Mouse (Mus musculus): ENCODE data around the gene Neurl1a. TPM values are rescaled to one million over a fixed set of nuclear protein-coding genes. Genes with fewer than 3 reads are reported as not detected.
A peak's percentile ranks its signal among the peaks of the same experiment; 100 is the strongest.

Neurl1a gene
- total RNA-seq, 1 experiment, result 10.2 TPM

DNA sequence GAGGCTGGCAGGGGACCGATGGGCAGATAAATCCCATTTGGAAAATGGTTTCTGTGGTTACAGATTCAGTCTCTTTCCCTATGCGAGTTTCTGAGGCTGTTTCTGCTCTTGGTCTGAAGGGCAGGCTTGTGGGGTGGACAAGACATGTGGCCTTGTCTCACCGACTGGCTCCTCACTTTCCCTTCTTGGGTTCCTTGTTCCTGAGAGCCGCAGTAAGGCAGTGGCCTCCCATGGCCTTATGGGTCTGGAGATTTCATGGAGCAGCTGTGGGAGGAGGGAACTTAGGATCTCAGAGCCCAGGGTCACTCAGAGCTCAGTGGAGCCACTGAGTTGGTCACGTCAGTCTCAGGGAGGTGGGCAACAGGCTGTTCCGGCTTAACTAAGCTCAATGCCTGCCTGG lies 52.8 kb downstream of the Neurl1a start:
- Histone ChIP-seq H3K4me3 (ENCODE audit: insufficient read depth in 1 of 2, low read depth in 1 of 2, low read length in 2 of 2, poor library complexity in 1 of 2, severe bottlenecking in 1 of 2) (no peak overlapping the region), H3K27ac (ENCODE audit: insufficient read depth, low read depth, low read length, poor library complexity, severe bottlenecking) (no peak overlapping the region), H3K36me3 (ENCODE audit: control insufficient read depth, insufficient read depth, low read length, poor library complexity, severe bottlenecking) (no peaks in the 10 kb centered on the region), H3K9ac (ENCODE audit: insufficient read depth, low read depth, low read length, poor library complexity, severe bottlenecking) (no peak overlapping the region), H3K4me1 (ENCODE audit: control insufficient read depth in 2 of 2, insufficient read depth in 2 of 2, low read length in 2 of 2, poor library complexity in 1 of 2) (peaks cover 0 to 8% of the 10 kb centered on the region in 2 experiments; a peak in 1 of 4 replicates), H3K9me3 (ENCODE audit: control insufficient read depth, insufficient read depth, low read depth, low read length) (no peaks in the 10 kb centered on the region)
- in situ Hi-C loops (cut with MboI; ENCODE audit: low sequenced_read_pairs in 2 of 2, unreplicated experiment in 2 of 2), result no loop called here
- TF ChIP-seq CHD2 (IDR thresholded peaks at IDR 0.05; ENCODE audit: low read depth, low read length) (no peak), MAFK (IDR thresholded peaks at IDR 0.05; ENCODE audit: insufficient read depth, low read depth, low read length) (no peak), HCFC1 (IDR thresholded peaks at IDR 0.05; ENCODE audit: borderline replicate concordance, insufficient read depth, low read length) (no peak)
- DNase-seq (ENCODE audit: low read depth, low spot score), result no peak

DNA sequence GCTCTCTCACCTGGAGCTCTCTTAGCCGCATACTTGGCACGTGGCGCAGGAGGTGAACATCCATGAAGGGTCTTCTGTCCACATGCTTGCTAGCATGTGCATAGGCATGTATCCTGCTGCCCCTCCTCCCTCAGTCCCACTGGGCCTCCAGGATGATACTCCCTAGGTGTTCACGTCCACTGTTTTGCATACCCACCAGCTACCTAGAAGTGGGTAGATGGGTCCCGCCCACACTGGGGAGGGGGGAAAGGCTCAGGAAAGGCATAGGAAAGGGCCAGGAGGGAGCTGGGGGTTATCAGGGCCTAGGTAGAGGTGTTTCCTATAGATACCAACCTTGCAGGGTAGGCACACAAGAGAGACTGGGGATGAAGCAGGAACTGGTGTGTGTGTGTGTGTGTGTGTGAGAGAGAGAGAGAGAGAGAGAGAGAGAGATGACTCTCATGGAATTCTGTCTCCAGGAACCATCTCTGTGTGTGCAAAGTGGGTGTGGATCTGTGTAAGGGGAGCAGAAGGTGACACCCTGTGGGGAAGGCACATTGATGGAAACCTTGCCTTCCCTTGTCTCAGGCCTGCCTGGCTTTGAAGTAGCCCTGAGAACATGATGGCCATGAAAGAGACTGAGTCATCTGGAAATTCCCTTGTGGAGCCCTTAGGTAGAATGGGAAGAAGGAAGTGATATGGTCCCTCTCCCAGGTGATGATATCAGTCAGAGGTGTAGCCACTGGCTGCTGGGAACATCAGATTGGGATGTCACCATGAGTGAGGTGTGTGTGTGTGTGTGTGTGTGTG lies 53.7 kb downstream of the Neurl1a start:
- Histone ChIP-seq H3K9me3 (ENCODE audit: control insufficient read depth, insufficient read depth, low read depth, low read length) (no peaks in the 10 kb centered on the region), H3K4me1 (ENCODE audit: control insufficient read depth in 2 of 2, insufficient read depth in 2 of 2, low read length in 2 of 2, poor library complexity in 1 of 2) (peaks cover 0 to 8% of the 10 kb centered on the region in 2 experiments; a peak in 1 of 4 replicates), H3K4me3 (ENCODE audit: insufficient read depth in 1 of 2, low read depth in 1 of 2, low read length in 2 of 2, poor library complexity in 1 of 2, severe bottlenecking in 1 of 2) (no peak overlapping the region), H3K9ac (ENCODE audit: insufficient read depth, low read depth, low read length, poor library complexity, severe bottlenecking) (no peak overlapping the region), H3K27ac (ENCODE audit: insufficient read depth, low read depth, low read length, poor library complexity, severe bottlenecking) (no peak overlapping the region; the same call in 1 of the 2 replicates), H3K36me3 (ENCODE audit: control insufficient read depth, insufficient read depth, low read length, poor library complexity, severe bottlenecking) (no peaks in the 10 kb centered on the region)
- in situ Hi-C loops (cut with MboI; ENCODE audit: low sequenced_read_pairs in 2 of 2, unreplicated experiment in 2 of 2), result no loop called here
- no peak for DNase-seq (ENCODE audit: low read depth, low spot score)
- TF ChIP-seq HCFC1 (IDR thresholded peaks at IDR 0.05; ENCODE audit: borderline replicate concordance, insufficient read depth, low read length), result no peak
- no peak for TF ChIP-seq ZC3H11A (IDR thresholded peaks at IDR 0.05; ENCODE audit: borderline replicate concordance, low read depth, low read length)
- no peak for TF ChIP-seq CHD2 (IDR thresholded peaks at IDR 0.05; ENCODE audit: low read depth, low read length)
- no peak for TF ChIP-seq ZNF384 (IDR thresholded peaks at IDR 0.05; ENCODE audit: low read depth, low read length)
- no peak for TF ChIP-seq MAFK (IDR thresholded peaks at IDR 0.05; ENCODE audit: insufficient read depth, low read depth, low read length)

DNA sequence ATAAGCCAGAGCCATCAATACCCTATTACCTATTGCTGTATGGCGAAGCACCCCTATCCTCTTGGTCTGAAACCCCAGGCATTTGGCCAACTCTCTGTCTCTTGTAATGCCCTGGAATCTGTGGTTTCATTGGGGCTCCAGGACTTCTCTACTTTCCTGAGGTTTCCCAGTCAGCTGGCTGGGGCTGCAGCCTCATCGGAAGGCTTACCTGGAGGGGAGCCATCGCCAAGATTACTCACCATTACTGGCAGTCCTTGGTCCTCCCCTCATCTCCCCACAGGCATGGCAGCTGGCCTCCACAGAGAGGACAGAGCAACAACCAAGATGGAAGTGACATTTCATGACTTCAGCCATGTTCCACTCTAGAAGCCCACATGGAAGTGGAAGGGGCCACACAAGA lies 54.5 kb downstream of the Neurl1a start:
- no peak for DNase-seq (ENCODE audit: low read depth, low spot score)
- peaks cover 0 to 8% of the 10 kb centered on the region in 2 experiments; a peak in 1 of 4 replicates for H3K4me1 ChIP-seq (ENCODE audit: control insufficient read depth in 2 of 2, insufficient read depth in 2 of 2, low read length in 2 of 2, poor library complexity in 1 of 2)
- no peak overlapping the region for H3K4me3 ChIP-seq (ENCODE audit: insufficient read depth in 1 of 2, low read depth in 1 of 2, low read length in 2 of 2, poor library complexity in 1 of 2, severe bottlenecking in 1 of 2)
- H3K36me3 ChIP-seq (ENCODE audit: control insufficient read depth, insufficient read depth, low read length, poor library complexity, severe bottlenecking), result no peaks in the 10 kb centered on the region
- H3K9me3 ChIP-seq (ENCODE audit: control insufficient read depth, insufficient read depth, low read depth, low read length), result no peaks in the 10 kb centered on the region
- H3K9ac ChIP-seq (ENCODE audit: insufficient read depth, low read depth, low read length, poor library complexity, severe bottlenecking), result no peak overlapping the region
- TF ChIP-seq HCFC1 (IDR thresholded peaks at IDR 0.05; ENCODE audit: borderline replicate concordance, insufficient read depth, low read length) (no peak), ZC3H11A (IDR thresholded peaks at IDR 0.05; ENCODE audit: borderline replicate concordance, low read depth, low read length) (no peak), ZNF384 (IDR thresholded peaks at IDR 0.05; ENCODE audit: low read depth, low read length) (no peak), CHD2 (IDR thresholded peaks at IDR 0.05; ENCODE audit: low read depth, low read length) (no peak), MAFK (IDR thresholded peaks at IDR 0.05; ENCODE audit: insufficient read depth, low read depth, low read length) (no peak)
- in situ Hi-C loops (cut with MboI; ENCODE audit: low sequenced_read_pairs in 2 of 2, unreplicated experiment in 2 of 2), result no loop called here
- H3K27ac ChIP-seq (ENCODE audit: insufficient read depth, low read depth, low read length, poor library complexity, severe bottlenecking), result no peak overlapping the region

DNA sequence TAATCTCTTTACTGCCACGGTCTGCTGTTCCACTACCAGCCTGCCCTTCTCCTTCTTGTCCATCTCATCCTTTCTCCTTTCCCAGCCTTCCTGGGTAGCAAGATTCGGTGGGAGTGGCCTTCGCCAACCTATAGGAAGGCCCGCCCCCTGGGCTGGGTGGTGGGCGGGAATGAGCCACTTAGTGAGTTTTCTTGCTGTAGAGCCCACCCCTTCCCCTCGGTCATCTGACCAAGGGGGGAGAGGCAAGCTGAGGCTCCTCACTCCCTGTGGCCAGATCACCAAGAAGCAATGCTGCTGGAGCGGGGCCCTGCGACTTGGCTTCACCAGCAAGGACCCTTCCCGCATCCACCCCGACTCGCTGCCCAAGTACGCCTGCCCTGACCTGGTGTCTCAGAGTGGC lies 61.5 kb downstream of the Neurl1a start:
- H3K36me3 ChIP-seq (ENCODE audit: control insufficient read depth, insufficient read depth, low read length, poor library complexity, severe bottlenecking), result no peaks in the 10 kb centered on the region
- in situ Hi-C loops (cut with MboI; ENCODE audit: low sequenced_read_pairs in 2 of 2, unreplicated experiment in 2 of 2), result no loop called here
- H3K9me3 ChIP-seq (ENCODE audit: control insufficient read depth, insufficient read depth, low read depth, low read length), result no peaks in the 10 kb centered on the region
- peak overlapping the region; percentile 62 to 88 for H3K4me3 ChIP-seq (ENCODE audit: insufficient read depth in 1 of 2, low read depth in 1 of 2, low read length in 2 of 2, poor library complexity in 1 of 2, severe bottlenecking in 1 of 2)
- H3K27ac ChIP-seq (ENCODE audit: insufficient read depth, low read depth, low read length, poor library complexity, severe bottlenecking), result no peak overlapping the region
- TF ChIP-seq HCFC1 (IDR thresholded peaks at IDR 0.05; ENCODE audit: borderline replicate concordance, insufficient read depth, low read length) (no peak), MAFK (IDR thresholded peaks at IDR 0.05; ENCODE audit: insufficient read depth, low read depth, low read length) (no peak), CHD2 (IDR thresholded peaks at IDR 0.05; ENCODE audit: low read depth, low read length) (no peak)
- H3K9ac ChIP-seq (ENCODE audit: insufficient read depth, low read depth, low read length, poor library complexity, severe bottlenecking), result peak overlapping the region; percentile 53
- DNase-seq (ENCODE audit: low read depth, low spot score), result peak; percentile 86
- H3K4me1 ChIP-seq (ENCODE audit: control insufficient read depth in 2 of 2, insufficient read depth in 2 of 2, low read length in 2 of 2, poor library complexity in 1 of 2), result peaks cover 0 to 11% of the 10 kb centered on the region in 2 experiments; a peak in 1 of 4 replicates
